Mouse (Mus musculus) granulocyte monocyte progenitor cell, adult 5-6 weeks (primary cell): ENCODE measurements at regions not wholly inside any gene's neighbourhood (a gene's known extent, or its start where the extent isn't known, plus 50 kb on each side); places are given as distances from the start of the nearest gene placed in this dataset.

Experiments used
- ATAC-seq: replicated peaks from 2 replicates; pipeline ENCODE4 v1.8.0; 2016; ENCODE audit warnings: mild to moderate bottlenecking, moderate TSS enrichment, inconsistent platforms; ENCODE audit not compliant: poor library complexity, severe bottlenecking

GRCm38 (mm10) chr11:24742561-24742960 is 664.7 kb downstream of the Bcl11a start:
- no peak for ATAC-seq

GRCm38 (mm10) chr11:24743439-24743838 is 665.6 kb downstream of the Bcl11a start:
- no peak for ATAC-seq

GRCm38 (mm10) chr11:24745841-24746240 is 668.0 kb downstream of the Bcl11a start:
- ATAC-seq: no peak

GRCm38 (mm10) chr11:24750144-24750779 is 672.4 kb downstream of the Bcl11a start:
- ATAC-seq: no peak

- no peak for ATAC-seq
Measured at GRCm38 (mm10) chr11:24758130-24758529, 680.3 kb downstream of the Bcl11a start.

GRCm38 (mm10) chr11:24783470-24783869 is 705.6 kb downstream of the Bcl11a start:
- no peak for ATAC-seq

GRCm38 (mm10) chr11:24789120-24789519 is 711.3 kb downstream of the Bcl11a start:
- no peak for ATAC-seq

GRCm38 (mm10) chr11:24795510-24796211 is 717.8 kb downstream of the Bcl11a start:
- no peak for ATAC-seq

GRCm38 (mm10) chr11:24804623-24805023 is 726.8 kb downstream of the Bcl11a start:
- no peak for ATAC-seq

GRCm38 (mm10) chr11:24829578-24830401 is 751.9 kb downstream of the Bcl11a start:
- ATAC-seq: no peak

- ATAC-seq: no peak
Measured at GRCm38 (mm10) chr11:24830484-24830883, 752.6 kb downstream of the Bcl11a start.

GRCm38 (mm10) chr11:24843839-24844738 is 766.2 kb downstream of the Bcl11a start:
- ATAC-seq: no peak

GRCm38 (mm10) chr11:24856991-24857390 is 779.1 kb downstream of the Bcl11a start:
- no peak for ATAC-seq

- ATAC-seq: no peak
Measured at GRCm38 (mm10) chr11:24864637-24865036, 786.8 kb downstream of the Bcl11a start.

GRCm38 (mm10) chr11:24865067-24865796 is 787.4 kb downstream of the Bcl11a start:
- no peak for ATAC-seq
